Mouse (Mus musculus): Measurements from ENCODE around the gene Kalrn. TPM values are rescaled to one million over a fixed set of nuclear protein-coding genes. Genes with fewer than 3 reads are reported as not detected.

Gene Kalrn
- polyA plus RNA-seq, 1 experiment from 2014 or later, result 38.5 TPM

DNA sequence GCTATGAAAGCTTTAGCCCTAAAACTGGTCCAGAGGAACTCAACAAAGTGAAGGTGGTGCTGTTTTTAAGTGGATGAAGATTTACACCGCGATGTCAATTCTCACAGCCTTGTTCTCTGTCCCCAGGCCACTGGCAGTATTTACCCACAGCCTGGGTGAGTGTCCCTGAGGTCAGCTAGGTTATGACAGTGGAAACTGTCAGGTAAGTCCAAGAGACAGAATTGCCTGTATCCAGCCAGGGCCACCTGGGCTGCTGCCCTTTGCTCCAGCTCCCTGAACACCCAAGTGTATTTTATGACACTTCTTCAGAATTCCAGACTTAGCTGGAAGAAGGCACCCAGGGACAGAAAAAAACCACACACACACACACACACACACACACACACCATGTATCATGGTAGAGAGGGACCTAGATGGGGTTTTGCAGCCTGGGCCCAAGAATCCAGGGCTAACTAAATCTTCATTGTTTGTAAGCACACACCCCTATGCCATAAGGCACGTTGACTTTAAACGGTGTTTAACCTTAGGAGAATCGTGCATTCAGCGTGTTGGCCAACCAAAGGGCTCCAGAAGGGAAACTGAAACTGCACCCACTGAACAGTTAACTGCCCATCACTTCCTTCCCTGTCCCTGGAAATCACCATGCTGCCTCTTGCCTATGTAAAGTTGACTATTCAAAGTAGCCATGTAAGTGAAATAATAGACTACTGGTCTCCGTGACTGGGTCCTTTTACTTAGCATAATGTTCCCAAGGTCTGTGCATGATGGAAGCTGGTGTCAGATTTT is 462.3 kb downstream of the Kalrn start:
- H3K27ac ChIP-seq, result no peak overlapping the region
- WGBS, result 88% methylated on average over 7 of the region's 7 CpGs
- no peaks in the 10 kb centered on the region for H3K27me3 ChIP-seq
- H3K9me3 ChIP-seq, result no peaks in the 10 kb centered on the region
- no peak overlapping the region for H3K4me3 ChIP-seq (replicated peaks)
- no peak for ATAC-seq
- no peak overlapping the region for H3K9ac ChIP-seq (replicated peaks)
- H3K4me2 ChIP-seq (replicated peaks), result no peak overlapping the region
- H3K4me1 ChIP-seq (replicated peaks), result peaks cover 7% of the 10 kb centered on the region
- peaks cover 30% of the 10 kb centered on the region for H3K36me3 ChIP-seq

DNA sequence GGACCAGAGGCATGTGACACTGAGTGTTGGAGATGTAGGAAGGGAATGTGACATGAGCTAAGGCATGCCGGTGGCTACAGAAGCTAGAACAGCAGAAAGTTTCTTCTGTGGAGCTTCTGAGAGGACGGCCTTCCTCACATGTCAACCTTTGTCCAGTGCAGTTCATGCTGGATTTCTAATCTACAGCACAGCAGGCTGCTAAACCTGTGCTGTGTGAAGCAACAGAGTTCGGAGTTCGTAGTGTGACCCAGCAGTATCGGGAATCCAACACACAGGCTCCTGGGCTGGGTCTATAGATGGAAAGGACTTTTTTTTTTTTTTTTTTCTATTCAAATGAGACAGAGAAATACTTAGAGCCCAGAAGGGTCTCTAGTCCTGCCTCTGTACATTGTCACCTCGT is 468.9 kb downstream of the Kalrn start:
- no peaks in the 10 kb centered on the region for H3K27me3 ChIP-seq
- 91% methylated on average over 6 of the region's 6 CpGs for WGBS
- peaks cover 7% of the 10 kb centered on the region; the same call in 1 of the 2 replicates for H3K4me1 ChIP-seq (replicated peaks)
- no peak overlapping the region for H3K4me3 ChIP-seq (replicated peaks)
- no peak overlapping the region for H3K27ac ChIP-seq
- 0 out of 2 replicates have a peak, but pooled peaks cover 9% of the 10 kb centered on the region for H3K36me3 ChIP-seq
- ATAC-seq, result no peak
- no peak overlapping the region for H3K4me2 ChIP-seq (replicated peaks)
- no peaks in the 10 kb centered on the region for H3K9me3 ChIP-seq
- no peak overlapping the region for H3K9ac ChIP-seq (replicated peaks)

- no peaks in the 10 kb centered on the region for H3K27me3 ChIP-seq
- ATAC-seq, result no peak
- H3K4me3 ChIP-seq (replicated peaks), result no peak overlapping the region
- H3K9ac ChIP-seq (replicated peaks), result no peak overlapping the region
- H3K9me3 ChIP-seq, result no peaks in the 10 kb centered on the region
- H3K27ac ChIP-seq, result no peak overlapping the region
- 0 out of 2 replicates have a peak, but pooled peaks cover 9% of the 10 kb centered on the region for H3K36me3 ChIP-seq
- H3K4me1 ChIP-seq (replicated peaks), result peaks cover 7% of the 10 kb centered on the region; the same call in 1 of the 2 replicates
- H3K4me2 ChIP-seq (replicated peaks), result no peak overlapping the region
- 75% methylated on average over 5 of the region's 5 CpGs for WGBS
These were observed 470.6 kb downstream of the Kalrn start for GRCm38 (mm10) chr16:34102742-34103141.

GRCm38 (mm10) chr16:34099795-34100194 is 473.5 kb downstream of the Kalrn start:
- Histone ChIP-seq H3K9me3 (no peaks in the 10 kb centered on the region), H3K4me3 (replicated peaks) (no peak overlapping the region), H3K27me3 (peaks cover 9% of the 10 kb centered on the region; the same call in 1 of the 2 replicates), H3K36me3 (0 out of 2 replicates have a peak, but pooled peaks cover 9% of the 10 kb centered on the region), H3K9ac (replicated peaks) (no peak overlapping the region), H3K4me2 (replicated peaks) (no peak overlapping the region), H3K27ac (no peak overlapping the region), H3K4me1 (replicated peaks) (peaks cover 19% of the 10 kb centered on the region)
- no peak for ATAC-seq
- 75% methylated on average over 3 of the region's 3 CpGs for WGBS

GRCm38 (mm10) chr16:34095548-34096141 is 477.7 kb downstream of the Kalrn start:
- peak overlapping the region; percentile 62 for H3K27ac ChIP-seq

GRCm38 (mm10) chr16:34095093-34095465 is 478.3 kb downstream of the Kalrn start:
- H3K4me1 ChIP-seq (replicated peaks), result peaks cover 38% of the 10 kb centered on the region
- H3K27me3 ChIP-seq, result peaks cover 9% of the 10 kb centered on the region; the same call in 1 of the 2 replicates
- H3K9me3 ChIP-seq, result no peaks in the 10 kb centered on the region
- peak; percentile 15; the same call in 1 of the 2 replicates for ATAC-seq
- peak overlapping the region; percentile 62 for H3K27ac ChIP-seq
- H3K36me3 ChIP-seq, result peaks cover 11% of the 10 kb centered on the region
- peak overlapping the region; percentile 40 for H3K4me3 ChIP-seq (replicated peaks)
- 0% methylated on average over 3 of the region's 3 CpGs for WGBS
- H3K9ac ChIP-seq (replicated peaks), result peak overlapping the region; percentile 56
- H3K4me2 ChIP-seq (replicated peaks), result peak overlapping the region; percentile 59

More at GRCm38 (mm10) chr16:34095548-34096141, 477.7 kb downstream of the Kalrn start:
- Histone ChIP-seq H3K4me1 (replicated peaks) (peaks cover 37% of the 10 kb centered on the region), H3K9ac (replicated peaks) (peak overlapping the region; percentile 56), H3K4me2 (replicated peaks) (peak overlapping the region; percentile 59), H3K4me3 (replicated peaks) (peak overlapping the region; percentile 40), H3K36me3 (peaks cover 6% of the 10 kb centered on the region), H3K27me3 (peaks cover 9% of the 10 kb centered on the region; the same call in 1 of the 2 replicates), H3K9me3 (no peaks in the 10 kb centered on the region)
- under 1% methylated on average over 34 of the region's 34 CpGs for WGBS
- ATAC-seq, result peak; percentile 32

DNA sequence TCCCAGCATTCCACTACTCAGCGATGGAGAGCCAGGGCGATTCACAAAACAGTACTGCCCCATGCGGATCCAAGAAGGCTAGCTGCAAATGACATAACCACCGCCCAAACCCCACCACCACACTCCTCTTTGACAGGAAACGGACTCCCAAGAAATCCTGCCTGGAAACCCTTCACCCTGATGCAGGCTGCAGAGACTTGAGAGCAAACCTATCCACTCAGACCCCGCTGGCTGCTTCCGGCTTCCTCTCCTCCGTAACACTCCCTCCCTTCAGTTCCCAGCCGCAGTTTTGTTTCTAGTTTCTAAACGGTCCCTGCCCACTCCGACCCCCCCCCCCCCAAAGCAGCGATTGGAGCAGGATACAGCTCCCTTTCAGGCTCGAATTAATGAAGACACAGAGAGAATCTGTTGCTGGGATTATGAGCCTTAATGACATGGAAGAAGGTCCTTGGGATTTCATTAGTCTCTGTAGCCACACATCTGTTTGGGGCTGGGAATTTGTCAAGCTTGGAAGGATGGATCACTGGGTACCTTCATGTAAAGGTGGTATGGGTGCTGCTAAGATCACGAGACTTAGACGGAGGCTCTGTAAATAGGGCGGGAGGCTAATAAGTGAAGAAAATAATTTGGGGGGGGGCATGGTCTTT is 478.8 kb downstream of the Kalrn start:
- Histone ChIP-seq H3K4me3 (replicated peaks) (peak overlapping the region; percentile 40), H3K27ac (peak overlapping the region; percentile 62), H3K36me3 (peaks cover 11% of the 10 kb centered on the region), H3K4me2 (replicated peaks) (peak overlapping the region; percentile 59), H3K4me1 (replicated peaks) (peaks cover 39% of the 10 kb centered on the region), H3K9ac (replicated peaks) (peak overlapping the region; percentile 56), H3K9me3 (no peaks in the 10 kb centered on the region), H3K27me3 (peaks cover 9% of the 10 kb centered on the region; the same call in 1 of the 2 replicates)
- ATAC-seq, result peak; percentile 84
- WGBS, result 1% methylated on average over 16 of the region's 16 CpGs

- WGBS, result 2% methylated on average over 14 of the region's 14 CpGs
- no peaks in the 10 kb centered on the region for H3K9me3 ChIP-seq
- no peak; the same call in 1 of the 2 replicates for ATAC-seq
- peaks cover 43% of the 10 kb centered on the region for H3K4me1 ChIP-seq (replicated peaks)
- peak overlapping the region; percentile 59 for H3K4me2 ChIP-seq (replicated peaks)
- H3K27ac ChIP-seq, result peak overlapping the region; percentile 62
- peaks cover 9% of the 10 kb centered on the region; the same call in 1 of the 2 replicates for H3K27me3 ChIP-seq
- H3K36me3 ChIP-seq, result peaks cover 11% of the 10 kb centered on the region
- H3K9ac ChIP-seq (replicated peaks), result peak overlapping the region; percentile 56
- H3K4me3 ChIP-seq (replicated peaks), result peak overlapping the region; percentile 40
These were observed 479.4 kb downstream of the Kalrn start for GRCm38 (mm10) chr16:34093734-34094445.

DNA sequence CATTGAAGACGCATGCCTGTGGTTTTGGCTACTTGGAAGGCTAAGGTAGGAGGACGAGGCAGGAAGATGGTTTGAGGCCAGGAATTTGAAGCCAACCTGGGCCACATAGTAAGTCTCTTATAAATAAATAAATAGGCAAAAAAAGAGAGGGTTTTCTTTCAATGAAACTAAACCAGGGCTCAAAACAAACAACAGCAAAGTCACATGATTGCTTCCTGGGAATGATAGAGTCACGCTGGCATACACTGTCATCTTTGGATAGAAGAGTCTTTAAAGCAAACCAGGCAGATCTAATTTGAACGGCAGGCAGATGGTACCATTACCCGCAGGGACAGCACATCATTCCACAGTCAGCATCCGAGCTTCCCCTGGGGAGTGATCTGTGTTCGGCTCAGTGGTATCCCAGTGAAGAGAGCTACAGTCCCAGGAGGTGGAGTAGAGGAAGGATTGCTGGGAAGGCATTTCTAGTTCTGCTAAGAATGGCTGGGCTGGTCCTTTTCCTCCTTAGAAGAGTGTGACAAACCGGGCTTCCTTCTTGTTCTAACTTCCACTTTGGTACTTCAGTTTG is 483.7 kb downstream of the Kalrn start:
- peaks cover 11% of the 10 kb centered on the region for H3K36me3 ChIP-seq
- no peak for ATAC-seq
- no peak overlapping the region; the same call in 1 of the 2 replicates for H3K27ac ChIP-seq
- H3K9ac ChIP-seq (replicated peaks), result no peak overlapping the region
- H3K4me2 ChIP-seq (replicated peaks), result no peak overlapping the region
- H3K27me3 ChIP-seq, result no peaks in the 10 kb centered on the region
- WGBS, result 44% methylated on average over 8 of the region's 8 CpGs
- no peaks in the 10 kb centered on the region for H3K9me3 ChIP-seq
- H3K4me1 ChIP-seq (replicated peaks), result peaks cover 38% of the 10 kb centered on the region
- H3K4me3 ChIP-seq (replicated peaks), result no peak overlapping the region

- no peak overlapping the region for H3K4me3 ChIP-seq (replicated peaks)
- no peak overlapping the region for H3K4me2 ChIP-seq (replicated peaks)
- 91% methylated on average over 3 of the region's 3 CpGs for WGBS
- no peak overlapping the region for H3K9ac ChIP-seq (replicated peaks)
- no peak for ATAC-seq
- H3K4me1 ChIP-seq (replicated peaks), result peaks cover 32% of the 10 kb centered on the region
- no peak overlapping the region; the same call in 1 of the 2 replicates for H3K27ac ChIP-seq
- H3K9me3 ChIP-seq, result no peaks in the 10 kb centered on the region
- no peaks in the 10 kb centered on the region for H3K27me3 ChIP-seq
- peaks cover 11% of the 10 kb centered on the region for H3K36me3 ChIP-seq
These were observed 484.3 kb downstream of the Kalrn start for GRCm38 (mm10) chr16:34089022-34089421.

DNA sequence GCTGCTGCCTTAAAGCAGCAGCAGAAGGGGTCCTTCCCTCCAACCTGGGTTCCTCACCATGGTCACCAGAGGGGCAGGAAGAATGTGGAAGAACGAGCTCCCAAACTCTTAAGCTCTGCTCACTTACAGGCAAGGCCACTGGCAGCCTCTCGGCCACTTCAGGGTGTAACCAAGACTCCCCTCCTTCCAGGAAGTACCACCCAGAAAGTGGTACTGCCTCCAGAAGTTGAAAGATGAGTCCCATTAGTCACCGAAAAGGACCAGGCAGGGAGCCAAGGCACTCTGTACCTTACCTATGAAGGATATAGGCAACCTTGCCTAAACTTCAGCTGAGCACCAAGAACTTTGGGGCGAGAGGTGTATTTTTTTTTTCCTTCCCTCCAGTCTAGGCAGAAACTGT is 485.0 kb downstream of the Kalrn start:
- no peak for ATAC-seq

More for the DNA sequence above, 485.0 kb downstream of the Kalrn start:
- H3K4me2 ChIP-seq (replicated peaks), result no peak overlapping the region
- H3K27me3 ChIP-seq, result no peaks in the 10 kb centered on the region
- no peak overlapping the region for H3K4me3 ChIP-seq (replicated peaks)
- no peaks in the 10 kb centered on the region for H3K9me3 ChIP-seq
- WGBS, result 56% methylated on average over 4 of the region's 4 CpGs
- no peak overlapping the region for H3K9ac ChIP-seq (replicated peaks)
- no peak overlapping the region for H3K27ac ChIP-seq
- H3K36me3 ChIP-seq, result peaks cover 11% of the 10 kb centered on the region
- peaks cover 25% of the 10 kb centered on the region for H3K4me1 ChIP-seq (replicated peaks)
